Mouse (Mus musculus) spleen, adult 2 months (tissue): ENCODE measurements at regions not wholly inside any gene's neighbourhood (a gene's known extent, or its start where the extent isn't known, plus 50 kb on each side); places are given as distances from the start of the nearest gene placed in this dataset.

Experiments used
- CTCF ChIP-seq: fragments of 200-500 bp; IDR thresholded peaks from 2 replicates; pipeline ENCODE4 v1.5.1; 2011; ENCODE audit warnings: mild to moderate bottlenecking, inconsistent platforms; ENCODE audit not compliant: insufficient read depth, insufficient read length, insufficient replicate concordance; ENCODE audit errors: extremely low read depth
- POLR2A ChIP-seq: fragments of 200-500 bp; IDR thresholded peaks from 2 replicates; pipeline ENCODE4 v1.6.1; 2011; ENCODE audit warnings: low read depth, low read length, inconsistent platforms

DNA sequence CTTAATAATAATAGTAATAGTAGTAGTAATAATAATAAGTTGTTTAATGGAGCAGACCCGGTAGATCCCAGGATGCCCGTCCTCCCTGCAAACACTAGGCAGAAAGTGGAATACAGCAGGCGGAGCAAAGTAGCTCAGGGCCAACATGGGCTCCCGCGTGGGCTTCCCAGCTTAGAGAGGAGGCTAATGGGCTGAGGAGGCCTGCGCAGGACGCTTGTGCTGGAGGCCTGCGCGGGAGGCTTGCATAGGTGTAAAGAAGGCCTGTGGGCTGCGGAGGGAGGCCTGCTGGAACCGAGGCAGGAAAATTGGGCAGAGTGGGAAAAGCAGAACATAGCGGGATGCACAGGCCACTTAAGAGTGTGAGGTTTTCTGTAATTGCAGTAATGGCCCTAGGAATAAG is 365.4 kb downstream of the Etnk1 start:
- TF ChIP-seq POLR2A, result no peak
- no peak for TF ChIP-seq CTCF
